Mouse (Mus musculus) small intestine, adult 2 months (tissue): ENCODE measurements around the gene Gm16434. TPM values are rescaled to one million over a fixed set of nuclear protein-coding genes. Genes with fewer than 3 reads are reported as not detected.
"Not testable (repeated sequence)": the region's sequence is repeated elsewhere in the genome, so short reads cannot be mapped to it uniquely, and the experiment has no call there.

Experiments used
- H3K27ac ChIP-seq: fragments of 200-500 bp; 2 replicates; pipeline ENCODE4 v1.5.1; 2012; ENCODE audit warnings: low read depth, low read length, control low read depth, inconsistent platforms; ENCODE audit not compliant: insufficient read depth
- H3K27me3 ChIP-seq: fragments of 200-500 bp; 2 replicates; pipeline ENCODE4 v1.6.1; 2012; ENCODE audit warnings: mild to moderate bottlenecking, moderate library complexity, low read length, inconsistent platforms; ENCODE audit not compliant: control insufficient read depth, insufficient read depth
- H3K36me3 ChIP-seq: fragments of 200-500 bp; 2 replicates; pipeline ENCODE4 v1.6.1; 2012; ENCODE audit warnings: mild to moderate bottlenecking, low read length, control low read depth, inconsistent platforms; ENCODE audit not compliant: control insufficient read depth, insufficient read depth
- H3K4me1 ChIP-seq: fragments of 200-500 bp; 2 replicates; pipeline ENCODE4 v1.6.1; 2012; ENCODE audit warnings: low read length, inconsistent platforms, mixed read lengths; ENCODE audit not compliant: control insufficient read depth, insufficient read depth, insufficient read length
- H3K4me3 ChIP-seq: fragments of 200-500 bp; 2 replicates; pipeline ENCODE4 v1.5.1; 2012; ENCODE audit warnings: low read depth, mild to moderate bottlenecking, control low read depth, inconsistent platforms, low read length, moderate library complexity
- WGBS: fragments of 180-500 bp; shearing (Covaris S2); methylation state at CpG from one replicate; pipeline ENCODE4 v1.1.7; 2018; 5-methylcytosine and 5-hydroxymethylcytosine counted together
- polyA plus RNA-seq: library from polyadenylated mRNA; depleted of rRNA; stranded (reverse); fragments of >200 nt; gene quantifications from 2 replicates; pipeline ENCODE4 v1.2.3, GENCODE M21; 2012; rRNA removed

Gene Gm16434
- polyA plus RNA-seq: not detected in 2 replicates

DNA sequence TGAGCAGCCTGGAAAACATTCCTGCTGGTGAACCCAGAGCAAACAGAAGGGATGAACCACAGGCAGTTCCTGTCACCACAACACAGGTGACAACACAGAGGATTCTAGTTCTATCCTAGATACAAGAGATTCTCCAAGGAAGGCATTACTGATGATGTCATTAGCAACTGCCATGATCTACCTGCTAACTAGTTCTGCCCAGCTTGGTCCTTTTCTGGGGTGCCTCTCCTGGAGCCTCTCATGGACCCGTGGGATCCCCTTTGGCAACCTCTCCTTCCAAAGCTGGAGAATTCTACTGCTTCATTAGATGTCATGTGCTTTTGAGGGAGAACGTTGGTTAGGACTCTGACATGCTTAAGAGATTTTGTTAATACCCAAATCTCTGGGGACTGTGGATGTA, at the start of gene Gm16434:
Gm16434 (minus strand) TSS at position 101 of the 400 bp plus-strand sequence.
- H3K36me3 ChIP-seq, H3K4me3 ChIP-seq, H3K27me3 ChIP-seq, H3K27ac ChIP-seq, H3K4me1 ChIP-seq: not testable (repeated sequence)
- no CpG with 5 or more reads among the region's 2 CpGs for WGBS

DNA sequence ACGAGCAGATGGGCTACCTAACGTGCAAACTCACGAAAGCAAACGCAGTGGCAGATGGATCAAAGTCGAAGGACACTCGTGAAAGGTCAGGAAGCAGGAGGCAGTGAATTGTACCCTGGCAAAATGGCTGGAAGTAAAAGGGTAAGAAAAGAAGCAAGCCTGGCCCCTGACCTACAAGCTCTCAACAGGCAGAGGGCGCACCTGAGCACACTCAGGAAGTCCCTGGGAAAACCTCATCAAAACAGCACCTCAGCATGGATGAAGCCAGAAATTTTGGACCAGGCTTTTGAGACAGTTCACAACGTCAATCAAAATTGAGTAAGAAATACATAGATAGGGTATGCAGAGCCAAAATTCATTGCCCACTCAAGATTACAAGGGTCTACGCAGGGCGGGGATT, 49.2 kb upstream of the Gm16434 start:
- not testable (repeated sequence) for H3K27ac ChIP-seq, H3K36me3 ChIP-seq, H3K27me3 ChIP-seq, H3K4me3 ChIP-seq, H3K4me1 ChIP-seq
- WGBS: 7% methylated on average over 8 of the region's 10 CpGs

DNA sequence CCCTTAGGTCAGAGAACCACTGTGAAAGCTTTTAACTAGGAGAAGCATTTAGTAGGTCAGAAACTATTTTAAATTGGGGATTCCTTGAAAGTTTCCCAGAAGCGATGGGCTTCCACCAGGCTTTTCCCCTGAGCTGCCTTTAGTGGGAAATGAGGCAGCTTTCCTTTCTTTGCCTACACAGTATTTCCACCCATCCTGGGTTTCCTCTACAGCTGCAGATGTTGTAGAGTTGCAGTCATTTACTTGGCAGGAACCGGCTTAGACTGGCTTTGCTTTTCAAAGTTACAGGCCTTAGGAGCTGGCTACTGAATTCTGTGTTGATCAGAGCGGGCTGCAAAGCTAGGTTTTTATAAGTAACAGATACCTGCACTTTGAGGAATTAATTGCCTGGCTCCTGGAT, 5.7 kb upstream of the Gm16434 start:
- H3K27me3 ChIP-seq, H3K4me3 ChIP-seq, H3K27ac ChIP-seq, H3K4me1 ChIP-seq, H3K36me3 ChIP-seq: not testable (repeated sequence)
- WGBS: 87% methylated on average over 2 of the region's 3 CpGs

DNA sequence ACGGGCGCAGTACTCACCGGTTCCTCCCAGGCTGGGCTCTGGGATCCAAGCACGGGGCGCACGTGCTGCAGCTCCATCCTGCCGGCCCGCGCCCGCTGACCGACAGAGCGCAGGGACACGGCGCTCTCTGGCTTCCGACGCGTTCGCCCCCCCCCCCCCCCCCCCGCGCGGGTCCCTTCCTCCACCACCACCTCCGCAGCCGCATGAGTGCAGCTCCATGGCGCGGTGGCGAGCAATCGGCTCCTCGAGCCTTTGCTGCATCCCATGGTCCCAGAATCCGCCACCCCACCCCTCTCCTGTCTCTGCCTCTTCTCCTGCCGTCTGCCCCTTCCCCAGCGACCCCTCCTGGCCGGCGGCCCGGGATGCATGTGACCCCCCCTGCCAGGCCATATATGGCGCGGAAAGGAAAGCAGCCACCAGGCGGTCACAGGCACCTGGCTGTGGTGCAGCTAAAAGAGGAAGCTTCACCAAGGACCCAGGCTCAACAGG, 19.8 kb downstream of the Gm16434 start, which contains the start of gene Gm3512:
Gm3512 (minus strand) TSS at position 51 of the 489 bp plus-strand sequence.
- not testable (repeated sequence) for H3K36me3 ChIP-seq, H3K4me1 ChIP-seq
- no CpG with 5 or more reads among the region's 37 CpGs for WGBS

More for the DNA sequence above, 19.8 kb downstream of the Gm16434 start, which contains the start of gene Gm3512:
- not testable (repeated sequence) for H3K27me3 ChIP-seq, H3K4me3 ChIP-seq, H3K27ac ChIP-seq

Other genes with a start within 250 kb of the Gm16434 start
- not detected in 2 replicates for gene Gm6356, start 220.7 kb downstream of the Gm16434 start, polyA plus RNA-seq
- gene Gm10406, start 167.1 kb downstream of the Gm16434 start, polyA plus RNA-seq: not detected in 2 replicates
- not detected in 2 replicates for gene Gm3685, start 149.6 kb downstream of the Gm16434 start, polyA plus RNA-seq
- not detected in 2 replicates for gene Gm3696, start 93.9 kb downstream of the Gm16434 start, polyA plus RNA-seq
- gene Gm6676, start 69.1 kb downstream of the Gm16434 start, polyA plus RNA-seq: not detected in 2 replicates
- gene Gm3512, start 20.0 kb downstream of the Gm16434 start, polyA plus RNA-seq: not detected in 2 replicates
- not detected in 2 replicates for gene Gm3727, start 70.2 kb upstream of the Gm16434 start, polyA plus RNA-seq
- not detected in 2 replicates for gene Gm3739, start 120.5 kb upstream of the Gm16434 start, polyA plus RNA-seq
- gene Gm5797, start 137.9 kb upstream of the Gm16434 start, polyA plus RNA-seq: not detected in 2 replicates
- not detected in 2 replicates for gene Gm8374, start 170.6 kb upstream of the Gm16434 start, polyA plus RNA-seq